Mouse (Mus musculus): ENCODE measurements around the gene Spaca4. TPM values are rescaled to one million over a fixed set of nuclear protein-coding genes. Genes with fewer than 3 reads are reported as not detected.

Gene Spaca4
- polyA plus RNA-seq, 1 experiment from 2014 or later: not detected

Other genes starting within 250 kb of the Spaca4 start
- gene Tulp2, start 243.9 kb downstream of the Spaca4 start, polyA plus RNA-seq (2016; fragmentation: Nextera tagmentation; extraction: Ambion mirVana): 0.22 TPM in 2 replicates
- gene Gm45808, start 239.0 kb downstream of the Spaca4 start, polyA plus RNA-seq (2016; fragmentation: Nextera tagmentation; extraction: Ambion mirVana): not detected in 2 replicates
- gene Dhdh, start 237.0 kb downstream of the Spaca4 start, polyA plus RNA-seq (2016; fragmentation: Nextera tagmentation; extraction: Ambion mirVana): 3.2 and 3.6 TPM in 2 replicates
- gene Nucb1, start 215.4 kb downstream of the Spaca4 start, polyA plus RNA-seq (2016; fragmentation: Nextera tagmentation; extraction: Ambion mirVana): 102 and 106 TPM in 2 replicates
- 15.4 and 18.5 TPM in 2 replicates for gene Ppp1r15a, start 199.5 kb downstream of the Spaca4 start, polyA plus RNA-seq (2016; fragmentation: Nextera tagmentation; extraction: Ambion mirVana)
- gene Plekha4, start 199.5 kb downstream of the Spaca4 start, polyA plus RNA-seq (2016; fragmentation: Nextera tagmentation; extraction: Ambion mirVana): 0.70 and 0.96 TPM in 2 replicates
- 0.78 TPM in 1 of 2 replicates, not detected in the other for gene Hsd17b14, start 170.9 kb downstream of the Spaca4 start, polyA plus RNA-seq (2016; fragmentation: Nextera tagmentation; extraction: Ambion mirVana)
- 23.2 and 23.8 TPM in 2 replicates for gene Bcat2, start 155.7 kb downstream of the Spaca4 start, polyA plus RNA-seq (2016; fragmentation: Nextera tagmentation; extraction: Ambion mirVana)
- gene Fgf21, start 110.3 kb downstream of the Spaca4 start, polyA plus RNA-seq (2016; fragmentation: Nextera tagmentation; extraction: Ambion mirVana): not detected in 2 replicates
- not detected in 2 replicates for gene Fut1, start 108.5 kb downstream of the Spaca4 start, polyA plus RNA-seq (2016; fragmentation: Nextera tagmentation; extraction: Ambion mirVana)
- 0.18 and 0.31 TPM in 2 replicates for gene Izumo1, start 104.0 kb downstream of the Spaca4 start, polyA plus RNA-seq (2016; fragmentation: Nextera tagmentation; extraction: Ambion mirVana)
- gene Rasip1, start 98.3 kb downstream of the Spaca4 start, polyA plus RNA-seq (2016; fragmentation: Nextera tagmentation; extraction: Ambion mirVana): 10.7 and 11.6 TPM in 2 replicates
- gene Mamstr, start 85.8 kb downstream of the Spaca4 start, polyA plus RNA-seq (2016; fragmentation: Nextera tagmentation; extraction: Ambion mirVana): 2.3 and 2.7 TPM in 2 replicates
- 0.10 and 0.33 TPM in 2 replicates for gene Fut2, start 59.4 kb downstream of the Spaca4 start, polyA plus RNA-seq (2016; fragmentation: Nextera tagmentation; extraction: Ambion mirVana)
- gene Ntn5, start 41.8 kb downstream of the Spaca4 start, polyA plus RNA-seq (2016; fragmentation: Nextera tagmentation; extraction: Ambion mirVana): 0.31 TPM in 1 of 2 replicates, not detected in the other
- 0.79 and 0.80 TPM in 2 replicates for gene Sec1, start 31.4 kb downstream of the Spaca4 start, polyA plus RNA-seq (2016; fragmentation: Nextera tagmentation; extraction: Ambion mirVana)
- gene Car11, start 26.0 kb downstream of the Spaca4 start, polyA plus RNA-seq (2016; fragmentation: Nextera tagmentation; extraction: Ambion mirVana): 17.0 and 18.8 TPM in 2 replicates
- 4.5 and 4.6 TPM in 2 replicates for gene Dbp, start 20.7 kb downstream of the Spaca4 start, polyA plus RNA-seq (2016; fragmentation: Nextera tagmentation; extraction: Ambion mirVana)
- gene Rpl18, start 10.4 kb downstream of the Spaca4 start, polyA plus RNA-seq (2016; fragmentation: Nextera tagmentation; extraction: Ambion mirVana): 688 and 721 TPM in 2 replicates
- 24.0 and 25.8 TPM in 2 replicates for gene Sphk2, start 7.8 kb downstream of the Spaca4 start, polyA plus RNA-seq (2016; fragmentation: Nextera tagmentation; extraction: Ambion mirVana)
- 1.3 and 1.6 TPM in 2 replicates for gene Fam83e, start 4.6 kb downstream of the Spaca4 start, polyA plus RNA-seq (2016; fragmentation: Nextera tagmentation; extraction: Ambion mirVana)
- 10.6 and 11.1 TPM in 2 replicates for gene Lmtk3, start 57.9 kb upstream of the Spaca4 start, polyA plus RNA-seq (2016; fragmentation: Nextera tagmentation; extraction: Ambion mirVana)
- 1.5 and 2.2 TPM in 2 replicates for gene Sult2b1, start 58.9 kb upstream of the Spaca4 start, polyA plus RNA-seq (2016; fragmentation: Nextera tagmentation; extraction: Ambion mirVana)
- 288 and 293 TPM in 2 replicates for gene Cyth2, start 88.8 kb upstream of the Spaca4 start, polyA plus RNA-seq (2016; fragmentation: Nextera tagmentation; extraction: Ambion mirVana)
- gene Kcnj14, start 99.0 kb upstream of the Spaca4 start, polyA plus RNA-seq (2016; fragmentation: Nextera tagmentation; extraction: Ambion mirVana): 0.46 and 1.1 TPM in 2 replicates
- gene Grwd1, start 105.1 kb upstream of the Spaca4 start, polyA plus RNA-seq (2016; fragmentation: Nextera tagmentation; extraction: Ambion mirVana): 50.1 and 50.2 TPM in 2 replicates
- gene Kdelr1, start 147.0 kb upstream of the Spaca4 start, polyA plus RNA-seq (2016; fragmentation: Nextera tagmentation; extraction: Ambion mirVana): 40.6 and 54.6 TPM in 2 replicates
- gene Grin2d, start 152.6 kb upstream of the Spaca4 start, polyA plus RNA-seq (2016; fragmentation: Nextera tagmentation; extraction: Ambion mirVana): 0.60 and 1.0 TPM in 2 replicates
- 0.34 and 0.42 TPM in 2 replicates for gene Syngr4, start 170.9 kb upstream of the Spaca4 start, polyA plus RNA-seq (2016; fragmentation: Nextera tagmentation; extraction: Ambion mirVana)
- gene Tmem143, start 171.1 kb upstream of the Spaca4 start, polyA plus RNA-seq (2016; fragmentation: Nextera tagmentation; extraction: Ambion mirVana): 4.4 and 4.9 TPM in 2 replicates
- 33.9 and 46.5 TPM in 2 replicates for gene Emp3, start 195.6 kb upstream of the Spaca4 start, polyA plus RNA-seq (2016; fragmentation: Nextera tagmentation; extraction: Ambion mirVana)
- gene Ccdc114, start 198.3 kb upstream of the Spaca4 start, polyA plus RNA-seq (2016; fragmentation: Nextera tagmentation; extraction: Ambion mirVana): 2.2 and 3.4 TPM in 2 replicates

Data from midbrain, embryonic 12.5 days (tissue).